Mouse (Mus musculus) ES-Bruce4 (cell line): ENCODE measurements around the gene Ttc7b.

Experiments
- CTCF ChIP-seq: IDR thresholded peaks from one replicate; pipeline ENCODE4 v1.8.1; 2011; ENCODE audit warnings: low read depth, low read length
- POLR2A ChIP-seq: IDR thresholded peaks from one replicate; pipeline ENCODE4 v1.8.1; 2011; ENCODE audit warnings: low read length; ENCODE audit not compliant: insufficient read depth

GRCm38 (mm10) chr12:100568831-100569230 is 48.2 kb upstream of the Ttc7b start:
- TF ChIP-seq POLR2A (no peak), CTCF (no peak)
